Mouse (Mus musculus) hindbrain, embryonic 10.5 days (tissue): Measurements from ENCODE around the gene Mark3. TPM values are rescaled to one million over a fixed set of nuclear protein-coding genes. Genes with fewer than 3 reads are reported as not detected.
A peak's percentile ranks its signal among the peaks of the same experiment; 100 is the strongest.

Source experiments
- DNase-seq: peaks from one replicate; pipeline ENCODE4 v3.0.0-alpha.2; 2017; ENCODE audit warnings: low spot score
- H3K27ac ChIP-seq: fragments of 300-500 bp; sonication (generic); 2 replicates; pipeline ENCODE4 v1.5.1; 2016; ENCODE audit warnings: mild to moderate bottlenecking, moderate library complexity
- H3K27me3 ChIP-seq: fragments of 300-500 bp; sonication (generic); 2 replicates; pipeline ENCODE4 v1.6.1; 2016; ENCODE audit warnings: mild to moderate bottlenecking; ENCODE audit not compliant: poor library complexity, insufficient read depth, severe bottlenecking
- H3K36me3 ChIP-seq: fragments of 300-500 bp; sonication (generic); 2 replicates; pipeline ENCODE4 v1.6.1; 2016; ENCODE audit warnings: mild to moderate bottlenecking, moderate library complexity
- H3K4me1 ChIP-seq: fragments of 300-500 bp; sonication (generic); replicated peaks from 2 replicates; pipeline ENCODE4 v1.6.1; 2016; ENCODE audit warnings: mild to moderate bottlenecking
- H3K4me3 ChIP-seq: fragments of 300-500 bp; sonication (generic); 2 replicates; pipeline ENCODE4 v1.5.1; 2016; ENCODE audit warnings: mild to moderate bottlenecking, moderate library complexity
- H3K9me3 ChIP-seq: fragments of 300-500 bp; sonication (generic); 2 replicates; pipeline ENCODE4 v1.6.1; 2016; ENCODE audit warnings: mild to moderate bottlenecking, moderate library complexity
- WGBS: fragments of 180-500 bp; shearing (Covaris S2); methylation state at CpG from one replicate; pipeline ENCODE4 v1.1.7; 2016; 5-methylcytosine and 5-hydroxymethylcytosine counted together
- polyA plus RNA-seq: library from polyadenylated mRNA; unstranded; fragments of >200 nt; fragmentation: Nextera tagmentation; extraction: Ambion mirVana; gene quantifications from 2 replicates; pipeline ENCODE4 v1.2.1, GENCODE M21; 2016

The Mark3 gene
- 49.3 and 52.7 TPM in 2 replicates for polyA plus RNA-seq

- H3K4me1 ChIP-seq: peaks cover 35% of the 10 kb centered on the region
- peak; percentile 98 for DNase-seq
- no peaks in the 10 kb centered on the region for H3K27me3 ChIP-seq
- no peaks in the 10 kb centered on the region for H3K9me3 ChIP-seq
- WGBS: under 1% methylated on average over 74 of the region's 75 CpGs
- peak within 1 kb of the TSS; percentile 100 for H3K4me3 ChIP-seq
- peak within 1 kb of the TSS; percentile 98 for H3K27ac ChIP-seq
- H3K36me3 ChIP-seq: peaks cover 18% of the 10 kb centered on the region
Measured at GRCm38 (mm10) chr12:111574074-111574886, at the start of gene Mark3. TSS of gene Mark3 (plus strand) at chr12:111574523.

- DNase-seq: no peak
- 82% methylated on average over 3 of the region's 3 CpGs for WGBS
Measured at GRCm38 (mm10) chr12:111524883-111525282, 49.4 kb upstream of the Mark3 start.

GRCm38 (mm10) chr12:111527643-111528281 is 46.6 kb upstream of the Mark3 start:
- Histone ChIP-seq H3K9me3 (peaks cover 4% of the 10 kb centered on the region; the same call in 1 of the 2 replicates), H3K27ac (no peak overlapping the region), H3K27me3 (no peaks in the 10 kb centered on the region), H3K4me1 (no peaks in the 10 kb centered on the region), H3K36me3 (no peaks in the 10 kb centered on the region), H3K4me3 (no peak overlapping the region)
- WGBS: 66% methylated on average over 8 of the region's 8 CpGs
- no peak for DNase-seq

More at GRCm38 (mm10) chr12:111524883-111525282, 49.4 kb upstream of the Mark3 start:
- Histone ChIP-seq H3K4me1 (no peaks in the 10 kb centered on the region; the same call in 1 of the 2 replicates), H3K27ac (no peak overlapping the region), H3K9me3 (peaks cover 17% of the 10 kb centered on the region), H3K4me3 (no peak overlapping the region), H3K36me3 (no peaks in the 10 kb centered on the region), H3K27me3 (no peaks in the 10 kb centered on the region)

- no peak overlapping the region for H3K27ac ChIP-seq
- H3K36me3 ChIP-seq: no peaks in the 10 kb centered on the region
- DNase-seq: no peak
- WGBS: 25% methylated on average over 8 of the region's 8 CpGs
- H3K9me3 ChIP-seq: no peaks in the 10 kb centered on the region
- H3K4me1 ChIP-seq: no peaks in the 10 kb centered on the region
- no peak overlapping the region for H3K4me3 ChIP-seq
- no peaks in the 10 kb centered on the region for H3K27me3 ChIP-seq
Measured at GRCm38 (mm10) chr12:111529192-111529591, 45.1 kb upstream of the Mark3 start.

GRCm38 (mm10) chr12:111533096-111533794 is 41.1 kb upstream of the Mark3 start:
- H3K27ac ChIP-seq: no peak overlapping the region
- H3K27me3 ChIP-seq: no peaks in the 10 kb centered on the region
- H3K36me3 ChIP-seq: no peaks in the 10 kb centered on the region
- 65% methylated on average over 11 of the region's 11 CpGs for WGBS
- H3K9me3 ChIP-seq: no peaks in the 10 kb centered on the region
- H3K4me3 ChIP-seq: no peak overlapping the region
- no peak for DNase-seq
- H3K4me1 ChIP-seq: peaks cover 18% of the 10 kb centered on the region

DNA sequence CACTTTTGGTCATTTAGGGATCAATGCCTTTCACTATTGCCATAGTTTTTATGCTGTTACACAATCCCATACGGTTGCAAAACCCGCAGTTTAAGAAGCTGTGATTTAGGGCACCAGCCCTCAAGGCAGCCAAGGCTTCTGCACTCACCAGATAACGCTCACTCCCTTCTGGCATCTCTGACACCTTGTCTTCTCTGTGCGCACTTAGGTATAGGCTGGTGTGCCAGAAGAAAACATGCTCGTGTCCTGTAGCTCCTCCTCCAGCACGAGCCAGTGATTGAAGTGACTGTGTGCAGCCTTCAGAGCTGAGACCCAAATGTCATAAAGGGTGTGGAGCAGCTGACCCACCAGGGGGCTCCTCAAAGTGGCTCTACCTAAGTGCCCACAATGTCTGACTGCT is 39.0 kb upstream of the Mark3 start:
- no peak overlapping the region for H3K27ac ChIP-seq
- peaks cover 18% of the 10 kb centered on the region for H3K36me3 ChIP-seq
- no peaks in the 10 kb centered on the region for H3K27me3 ChIP-seq
- H3K9me3 ChIP-seq: no peaks in the 10 kb centered on the region
- H3K4me1 ChIP-seq: peaks cover 32% of the 10 kb centered on the region
- WGBS: 75% methylated on average over 6 of the region's 6 CpGs
- no peak overlapping the region for H3K4me3 ChIP-seq
- DNase-seq: no peak

DNA sequence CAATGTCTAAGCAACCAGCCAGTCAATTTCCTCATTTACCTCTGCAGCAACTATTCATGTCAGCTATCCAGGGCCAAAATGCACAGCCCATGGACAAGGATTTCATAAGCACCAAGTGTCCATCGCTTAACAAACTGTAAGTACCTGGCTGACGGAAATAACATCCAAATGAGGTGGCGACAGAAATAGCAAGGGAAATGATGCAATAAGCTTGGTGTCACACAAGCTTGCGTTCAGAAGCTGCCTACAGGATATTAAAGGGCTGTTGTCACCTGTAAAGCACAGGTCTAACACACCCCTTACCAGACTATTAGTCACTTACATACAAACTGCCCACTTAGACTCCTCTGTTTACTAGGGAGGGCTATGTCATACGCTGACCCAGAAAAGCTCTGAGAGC is 38.6 kb upstream of the Mark3 start:
- Histone ChIP-seq H3K27me3 (no peaks in the 10 kb centered on the region), H3K27ac (no peak overlapping the region), H3K36me3 (peaks cover 23% of the 10 kb centered on the region), H3K4me3 (no peak overlapping the region), H3K4me1 (peaks cover 37% of the 10 kb centered on the region), H3K9me3 (no peaks in the 10 kb centered on the region)
- DNase-seq: no peak
- WGBS: 92% methylated on average over 5 of the region's 5 CpGs

DNA sequence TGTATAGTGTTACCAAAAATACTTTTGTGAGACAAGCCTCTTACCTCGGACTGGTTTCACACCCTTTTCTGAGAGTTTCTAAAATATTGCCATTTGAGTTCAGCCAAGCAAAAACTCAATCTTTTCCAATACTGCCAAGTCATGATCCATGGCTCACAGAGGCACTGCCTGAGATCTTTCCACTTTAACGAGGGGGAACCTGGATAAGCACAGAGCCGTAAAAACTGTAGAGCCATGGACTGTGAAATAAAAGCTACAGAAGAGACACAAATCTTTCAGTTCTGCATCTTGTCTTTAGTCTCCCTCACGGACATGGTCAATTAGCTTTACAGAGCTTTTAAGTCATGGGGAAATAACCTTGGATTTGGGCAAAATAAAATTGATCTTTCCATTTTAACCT is 37.6 kb upstream of the Mark3 start:
- WGBS: 64% methylated on average over 4 of the region's 4 CpGs
- DNase-seq: no peak

GRCm38 (mm10) chr12:111537341-111537740 is 37.0 kb upstream of the Mark3 start:
- Histone ChIP-seq H3K4me3 (peak overlapping the region; percentile 97), H3K4me1 (peaks cover 40% of the 10 kb centered on the region), H3K27me3 (no peaks in the 10 kb centered on the region), H3K36me3 (peaks cover 39% of the 10 kb centered on the region), H3K9me3 (no peaks in the 10 kb centered on the region), H3K27ac (peak overlapping the region; percentile 99)
- WGBS: under 1% methylated on average over 22 of the region's 22 CpGs
- DNase-seq: no peak

More for the DNA sequence above, 37.6 kb upstream of the Mark3 start:
- H3K4me1 ChIP-seq: peaks cover 40% of the 10 kb centered on the region
- H3K27me3 ChIP-seq: no peaks in the 10 kb centered on the region
- H3K36me3 ChIP-seq: peaks cover 33% of the 10 kb centered on the region
- no peaks in the 10 kb centered on the region for H3K9me3 ChIP-seq
- H3K27ac ChIP-seq: peak overlapping the region; percentile 99
- peak overlapping the region; percentile 97 for H3K4me3 ChIP-seq

DNA sequence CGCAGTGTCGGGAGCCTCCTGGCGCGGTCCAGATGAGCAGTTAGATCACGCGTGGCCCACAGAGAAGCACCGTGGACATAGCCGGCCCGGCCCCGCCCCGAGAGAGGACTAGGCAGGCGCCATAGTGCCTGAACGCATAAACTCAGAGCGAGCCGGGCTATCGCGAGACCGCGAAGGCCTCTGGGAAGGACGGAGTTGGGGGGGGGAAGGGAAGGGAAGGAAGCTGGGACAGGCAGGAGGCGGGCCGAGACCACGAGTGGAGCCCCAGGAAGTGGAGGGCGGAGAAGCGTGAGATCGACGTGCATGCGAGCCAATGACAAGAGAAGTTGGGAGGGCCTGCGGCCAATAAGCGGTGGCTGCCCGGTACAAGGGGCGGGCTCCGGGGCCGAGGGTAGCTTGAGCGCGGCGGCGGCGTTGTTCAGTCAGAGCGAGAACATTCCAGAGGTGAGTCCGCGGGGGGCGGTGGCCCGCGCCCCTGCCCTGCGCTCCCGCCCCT is 36.5 kb upstream of the Mark3 start, which contains the start of gene Eif5:
Gene Eif5 (plus strand): TSS at position 221 of the 496 bp plus-strand sequence.
- Histone ChIP-seq H3K27me3 (no peaks in the 10 kb centered on the region), H3K36me3 (peaks cover 44% of the 10 kb centered on the region), H3K4me1 (peaks cover 40% of the 10 kb centered on the region), H3K4me3 (peak within 1 kb of the TSS; percentile 97), H3K27ac (peak within 1 kb of the TSS; percentile 99), H3K9me3 (no peaks in the 10 kb centered on the region)
- WGBS: 1% methylated on average over 46 of the region's 47 CpGs
- peak; percentile 100 for DNase-seq

DNA sequence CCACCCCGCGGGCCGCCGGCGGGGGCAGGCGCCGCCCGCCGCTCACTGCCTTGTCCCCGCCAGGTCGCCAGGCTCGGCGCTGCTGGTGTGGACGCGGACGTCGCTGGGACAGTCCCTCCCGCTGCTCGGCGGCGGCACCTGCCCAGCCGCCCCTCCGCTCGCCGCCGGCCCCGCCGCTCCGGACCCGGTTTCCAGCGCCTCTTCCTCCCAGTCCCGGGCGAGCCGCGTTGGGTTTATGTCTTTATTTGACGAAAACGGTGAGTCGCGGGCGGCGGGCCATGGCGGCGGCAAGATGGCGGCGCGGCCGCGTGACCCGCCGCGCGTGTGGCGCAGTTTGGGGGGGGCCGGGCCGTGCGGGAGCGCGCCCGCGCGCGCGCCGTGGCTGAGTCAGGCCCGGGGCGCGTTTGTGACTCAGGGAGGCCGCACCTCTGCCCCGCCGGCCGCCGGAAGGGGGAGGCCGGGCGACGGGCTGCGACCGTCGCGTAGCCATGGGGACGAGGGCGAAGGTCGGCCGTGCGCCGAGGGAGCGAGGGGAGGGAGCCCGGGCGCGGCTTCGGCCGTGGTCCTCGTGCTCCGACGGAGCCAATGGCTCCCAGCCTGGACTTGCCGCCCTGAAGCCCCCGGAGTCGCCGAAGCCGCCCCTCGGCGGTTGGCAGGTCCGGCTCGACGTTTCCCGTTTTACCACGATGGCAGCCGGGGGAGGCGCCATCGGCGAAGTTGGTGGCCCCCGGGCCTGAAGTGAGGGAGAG is 35.9 kb upstream of the Mark3 start:
- Histone ChIP-seq H3K4me1 (peaks cover 40% of the 10 kb centered on the region), H3K27ac (peak overlapping the region; percentile 99), H3K9me3 (no peaks in the 10 kb centered on the region), H3K4me3 (peak overlapping the region; percentile 97), H3K36me3 (peaks cover 50% of the 10 kb centered on the region), H3K27me3 (no peaks in the 10 kb centered on the region)
- peak; percentile 82 for DNase-seq
- under 1% methylated on average over 111 of the region's 111 CpGs for WGBS

GRCm38 (mm10) chr12:111539041-111539345 is 35.3 kb upstream of the Mark3 start:
- no peaks in the 10 kb centered on the region for H3K27me3 ChIP-seq
- H3K4me1 ChIP-seq: peaks cover 40% of the 10 kb centered on the region
- peak overlapping the region; percentile 97 for H3K4me3 ChIP-seq
- no peaks in the 10 kb centered on the region for H3K9me3 ChIP-seq
- H3K27ac ChIP-seq: peak overlapping the region; percentile 99
- no peak for DNase-seq
- WGBS: 2% methylated on average over 18 of the region's 18 CpGs
- H3K36me3 ChIP-seq: peaks cover 55% of the 10 kb centered on the region
